Mouse (Mus musculus) B cell, adult 2 months (primary cell): ENCODE data around the gene Irf2.
"Not testable (repeated sequence)": the region's sequence is repeated elsewhere in the genome, so short reads cannot be mapped to it uniquely, and the experiment has no call there.

Experiments used
- DNase-seq, 2 experiments: peaks; one replicate each; pipeline ENCODE4 v3.0.0; 2022

Gene Irf2

DNA sequence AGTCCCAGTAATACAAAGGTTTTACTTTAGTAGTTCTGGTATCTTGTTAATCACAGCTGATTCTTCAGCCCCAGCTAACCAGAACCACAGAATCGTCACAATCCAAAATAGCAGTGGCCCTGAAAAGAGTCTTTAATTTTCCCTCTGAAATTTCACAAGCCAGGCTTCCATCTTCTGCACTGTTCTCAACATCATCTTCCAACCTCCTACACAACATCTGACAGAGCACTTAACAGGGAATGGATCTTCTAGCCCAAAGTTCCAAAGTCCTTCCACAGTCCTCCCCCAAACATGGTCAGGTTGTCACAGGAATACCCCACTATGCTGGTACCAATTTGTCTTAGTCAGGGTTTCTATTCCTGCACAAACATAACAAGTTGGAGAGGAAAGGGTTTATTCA lies 9.9 kb upstream of the Irf2 start:
- DNase-seq = not testable (repeated sequence)

DNA sequence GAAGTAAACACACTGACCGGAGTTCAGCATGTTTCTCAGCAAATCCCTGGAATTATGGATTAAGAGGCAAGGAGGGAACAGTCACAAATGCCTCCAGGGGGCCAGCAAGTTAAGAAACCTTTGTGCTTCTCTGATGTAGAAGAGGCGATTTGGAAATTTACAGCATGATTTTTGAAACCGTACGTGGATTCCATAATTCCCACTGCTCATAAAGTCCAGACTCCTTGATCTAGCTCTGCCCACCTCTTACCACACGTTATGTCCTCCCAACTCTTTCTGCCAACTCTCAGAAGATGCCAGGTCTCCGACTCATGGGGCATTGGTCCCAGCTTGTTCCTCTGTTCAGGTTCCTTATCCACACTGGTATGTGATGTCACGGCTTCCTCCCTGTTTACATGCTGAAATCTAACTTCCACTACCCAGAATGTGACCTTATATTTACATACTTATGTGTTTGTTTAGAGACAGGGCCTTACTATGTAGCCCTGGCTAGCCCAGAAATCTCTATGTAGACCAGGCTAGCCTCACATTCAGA lies 7.1 kb upstream of the Irf2 start:
- no peak for DNase-seq

DNA sequence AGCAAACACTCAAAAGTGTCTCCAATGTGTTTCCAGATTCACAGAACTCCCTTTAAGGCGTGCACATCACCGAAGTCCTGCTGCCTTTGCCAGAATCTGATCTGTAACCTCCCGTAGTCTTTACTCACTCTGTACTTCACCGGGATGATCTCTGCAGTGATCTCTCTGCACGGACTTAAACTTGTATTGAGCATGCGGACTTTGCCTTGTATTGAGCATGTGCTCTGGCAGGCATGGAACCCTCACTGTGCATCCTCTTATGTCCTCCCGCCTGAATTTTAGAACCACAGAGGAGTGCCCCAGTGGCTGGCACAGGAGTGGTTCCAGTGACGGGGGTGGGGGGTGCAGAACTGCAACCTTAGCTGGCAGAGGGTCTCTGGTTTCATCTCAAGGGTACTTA lies 5.9 kb upstream of the Irf2 start:
- no peak for DNase-seq

DNA sequence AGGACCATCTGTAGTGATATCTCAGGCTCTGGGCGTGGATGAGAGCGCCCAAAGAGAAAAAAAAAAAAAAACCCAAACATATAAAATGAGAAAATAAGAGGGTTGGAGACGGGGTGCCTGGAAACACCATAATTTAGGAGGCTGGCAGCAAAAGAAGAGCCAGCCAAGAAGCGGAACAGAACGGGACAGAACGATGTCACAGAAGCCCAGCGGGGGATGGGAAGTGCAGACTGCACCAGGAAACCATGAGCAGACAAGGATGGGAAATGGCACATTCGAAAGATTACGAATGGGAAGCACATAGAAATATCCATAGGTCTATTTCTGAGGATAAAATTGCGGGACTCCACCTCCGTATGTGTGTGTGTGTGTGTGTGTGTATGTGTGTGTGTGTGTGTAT lies 4.0 kb upstream of the Irf2 start:
- no peak for DNase-seq

DNA sequence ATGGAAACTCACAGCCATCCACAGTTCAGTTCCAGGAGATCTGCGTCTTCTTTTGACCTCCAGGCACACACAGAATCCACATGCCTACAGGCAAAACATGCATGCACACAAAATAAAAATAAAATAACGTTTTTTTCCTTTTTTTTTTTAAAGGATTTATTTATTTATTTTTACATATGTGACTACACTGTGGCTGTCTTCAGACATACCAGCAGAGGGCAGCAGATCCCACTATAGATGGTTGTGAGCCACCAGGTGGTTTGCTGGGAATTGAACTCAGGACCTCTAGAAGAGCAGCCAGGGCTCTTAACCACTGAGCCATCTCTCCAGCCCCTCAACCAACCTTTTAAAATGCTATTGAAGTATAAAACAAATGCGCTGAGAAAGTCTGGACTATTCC lies 3.3 kb upstream of the Irf2 start:
- DNase-seq = peak; percentile 43 to 47

DNA sequence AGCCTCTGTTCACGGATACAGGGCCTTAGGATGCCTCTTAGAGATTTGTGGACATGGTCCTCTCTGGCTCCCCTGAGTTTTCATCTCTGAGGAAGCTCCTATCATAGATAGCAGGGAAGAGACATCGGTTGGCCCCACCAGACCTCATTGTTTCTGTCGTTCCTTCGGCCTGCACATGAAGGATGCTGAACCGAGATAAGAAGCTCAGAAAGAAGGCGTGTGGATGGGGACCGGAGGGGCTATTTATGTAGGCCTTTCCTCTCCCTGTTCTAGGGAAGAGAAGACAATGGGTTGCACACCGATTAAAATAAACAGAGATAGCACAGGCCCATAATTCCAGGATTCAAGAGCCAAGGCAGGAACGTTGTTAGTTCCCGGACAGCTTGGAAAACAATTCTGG lies 2.1 kb upstream of the Irf2 start:
- no peak for DNase-seq

DNA sequence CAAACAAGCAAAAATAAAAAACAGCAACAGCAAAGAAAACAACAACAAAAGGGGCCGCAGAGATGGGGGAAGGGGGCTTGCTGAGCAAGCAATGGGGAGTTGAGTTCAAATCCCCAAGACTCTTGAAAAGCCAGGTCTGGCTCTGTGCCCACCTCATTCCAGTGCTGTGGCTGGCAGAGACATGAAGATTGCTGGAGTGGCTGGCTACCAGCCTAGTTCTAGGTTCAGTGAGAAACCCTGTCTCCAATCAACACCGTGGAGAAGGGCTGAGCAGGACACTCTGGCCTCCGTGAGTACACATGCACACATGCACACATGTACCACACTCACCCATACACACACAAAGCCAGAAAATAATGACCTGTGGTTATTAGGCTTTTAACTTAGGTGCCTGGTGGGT lies 1.6 kb upstream of the Irf2 start:
- DNase-seq = no peak

DNA sequence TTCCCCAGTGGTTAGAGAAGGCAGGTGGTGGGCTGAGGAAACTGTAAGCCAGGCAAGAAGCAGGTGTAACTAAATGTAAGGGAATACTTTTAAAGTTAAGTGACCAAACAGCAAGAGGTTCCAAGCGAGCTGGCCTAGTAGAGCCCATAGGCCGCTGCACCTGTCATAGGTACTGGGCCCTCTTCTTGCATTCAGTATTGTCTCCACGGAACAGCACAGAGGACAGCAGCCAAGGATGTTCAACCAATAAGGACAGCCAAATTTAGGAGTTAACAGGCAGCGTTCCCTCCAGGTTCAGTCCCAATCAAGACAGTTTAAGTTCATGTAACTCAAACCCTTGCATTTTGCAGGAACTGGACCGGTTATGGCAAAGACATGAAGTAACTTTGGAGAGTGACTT lies 931 bp upstream of the Irf2 start:
- peak in 1 of 2 experiments; percentile 22 for DNase-seq

DNA sequence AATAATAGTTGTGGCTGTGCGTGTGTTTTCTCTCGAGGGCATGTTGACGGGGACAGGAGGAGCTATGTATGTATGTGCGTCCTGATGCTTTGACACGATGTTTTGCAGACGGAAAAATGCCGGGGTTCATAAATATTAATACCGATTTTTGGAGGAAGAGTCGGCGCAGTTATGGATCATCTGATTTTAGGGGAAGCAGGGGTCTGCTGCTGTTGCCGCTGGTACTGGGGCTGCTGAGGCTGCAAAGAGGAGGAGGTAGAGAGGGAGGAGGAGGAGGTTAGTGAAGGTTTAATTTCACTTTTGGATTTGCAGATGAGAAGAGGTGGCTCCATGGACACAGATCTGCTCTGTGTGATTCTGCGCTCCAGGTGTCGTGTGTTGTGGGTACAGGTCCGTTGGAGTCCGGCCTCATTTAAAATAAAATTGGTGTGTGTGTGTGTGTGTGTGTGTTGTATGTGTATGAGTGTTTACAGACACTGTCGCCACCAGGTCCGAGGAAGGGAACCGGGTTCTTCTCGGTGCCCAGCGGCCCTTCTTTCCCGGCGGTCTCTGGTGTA lies 502 bp downstream of the Irf2 start:
- peak; percentile 58 to 65 for DNase-seq

DNA sequence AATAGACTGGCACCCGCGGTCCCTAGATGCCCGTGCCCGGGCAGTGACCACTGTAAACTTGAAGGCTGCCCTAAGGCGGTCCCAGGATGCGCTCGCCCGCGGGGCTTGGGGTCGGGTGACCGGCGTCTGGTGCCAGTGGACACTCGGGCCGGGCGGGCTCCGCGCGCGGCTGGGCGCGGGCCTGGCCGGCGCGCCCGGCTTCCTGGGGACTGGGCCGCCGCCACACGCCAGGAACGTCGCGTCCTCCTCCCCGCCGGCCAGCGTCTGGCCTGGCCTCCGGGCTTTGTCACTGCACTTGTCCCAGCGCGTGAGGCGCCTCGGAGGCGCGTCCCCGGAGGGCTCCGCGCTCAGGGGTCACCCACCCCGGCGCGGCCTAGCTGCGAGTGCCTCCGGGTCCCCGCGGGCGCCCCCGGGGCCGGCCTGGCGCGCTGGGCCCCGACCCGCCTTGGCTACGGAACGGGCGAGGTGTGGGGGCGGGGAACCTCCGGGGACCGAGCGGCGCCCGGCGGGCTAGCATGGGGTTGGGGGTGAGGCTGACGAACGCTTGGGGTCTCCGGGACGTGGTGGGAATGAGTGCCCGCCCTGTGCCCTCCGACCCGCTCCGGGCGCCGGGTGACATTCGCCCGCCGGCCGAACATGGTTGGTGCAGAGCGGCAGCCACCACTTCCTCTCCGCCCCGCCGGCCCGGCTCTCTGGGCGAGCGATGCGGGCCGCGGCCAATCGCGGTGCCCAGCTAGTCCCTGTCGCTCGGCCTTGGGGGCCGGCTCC lies 1.2 kb downstream of the Irf2 start:
- peak; percentile 75 to 79 for DNase-seq

DNA sequence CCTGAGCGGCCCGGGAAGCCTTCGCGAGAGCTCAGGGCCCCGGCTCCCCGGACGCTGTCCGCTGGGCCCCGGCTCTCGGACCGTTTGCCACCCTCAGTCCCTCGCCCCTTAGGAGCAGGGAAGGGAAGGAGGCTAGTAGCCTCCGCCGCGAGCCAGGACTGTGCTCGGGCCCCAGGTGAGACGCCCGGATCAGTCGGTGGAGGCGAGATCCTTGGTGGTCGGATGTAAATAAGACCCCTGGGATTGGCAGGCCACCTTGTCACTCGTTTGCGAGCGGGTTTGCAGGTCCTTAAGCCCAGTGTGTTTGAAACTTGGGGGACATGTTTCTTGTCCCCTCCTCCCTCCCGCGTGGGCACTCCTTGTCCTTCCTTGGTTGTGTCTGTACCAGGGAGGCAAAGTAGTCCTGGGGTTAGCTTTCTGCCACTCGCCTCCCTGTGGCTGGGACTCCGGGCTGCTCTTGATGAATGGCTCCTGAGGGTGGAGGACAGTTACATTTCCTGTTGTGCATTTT lies 1.8 kb downstream of the Irf2 start:
- DNase-seq = peak in 1 of 2 experiments; percentile 54

DNA sequence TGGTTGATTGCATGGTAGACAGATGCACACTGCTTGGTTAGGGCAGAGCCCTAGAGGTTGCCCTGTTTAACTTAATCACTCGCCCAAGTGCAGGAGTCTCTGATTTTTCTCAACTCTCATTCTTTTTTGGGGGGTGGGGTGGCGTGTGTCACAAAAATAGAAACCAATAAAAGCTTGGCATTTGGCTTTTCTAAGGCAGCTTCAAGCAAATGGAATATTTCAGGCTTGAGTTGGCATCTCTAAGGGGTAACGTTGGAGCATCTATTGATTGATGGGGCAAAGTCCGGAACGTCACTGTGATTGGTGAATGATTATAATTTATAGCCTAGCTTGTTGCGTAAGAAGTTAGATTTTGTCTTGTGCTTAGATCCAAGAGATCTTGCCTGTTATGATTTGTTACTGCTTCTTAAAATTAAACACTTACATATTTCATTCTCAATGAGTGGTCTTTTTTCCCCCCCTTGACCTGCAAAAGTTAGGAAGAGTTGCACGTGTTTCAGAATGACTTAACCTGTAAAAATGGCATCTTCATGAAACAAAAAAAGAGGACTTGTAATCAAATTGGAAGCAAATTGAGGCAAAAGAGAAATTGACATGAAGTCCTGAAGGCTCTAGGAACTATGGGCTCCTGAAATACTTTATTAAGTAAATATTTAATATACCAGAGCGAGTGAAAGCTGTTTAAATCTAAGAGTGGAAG lies 2.6 kb downstream of the Irf2 start:
- no peak for DNase-seq

DNA sequence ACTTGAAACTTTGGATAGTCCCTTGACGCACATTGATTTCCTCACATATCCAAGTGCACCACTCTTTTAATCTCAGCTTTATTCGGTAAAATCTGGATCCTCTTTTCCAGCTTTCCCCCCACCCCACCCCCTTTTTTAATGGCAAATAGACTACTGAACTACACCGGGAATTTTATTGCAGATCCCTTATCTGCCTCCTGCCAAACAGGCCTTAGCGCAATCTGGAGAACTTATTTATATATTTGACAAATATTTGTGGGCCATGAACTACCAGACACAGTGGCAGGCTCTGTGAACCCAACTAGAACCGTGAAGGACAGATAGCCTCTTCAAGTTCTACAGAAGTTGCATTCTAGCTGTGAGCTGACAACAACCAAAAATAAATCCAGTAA lies 3.2 kb downstream of the Irf2 start:
- no peak for DNase-seq

DNA sequence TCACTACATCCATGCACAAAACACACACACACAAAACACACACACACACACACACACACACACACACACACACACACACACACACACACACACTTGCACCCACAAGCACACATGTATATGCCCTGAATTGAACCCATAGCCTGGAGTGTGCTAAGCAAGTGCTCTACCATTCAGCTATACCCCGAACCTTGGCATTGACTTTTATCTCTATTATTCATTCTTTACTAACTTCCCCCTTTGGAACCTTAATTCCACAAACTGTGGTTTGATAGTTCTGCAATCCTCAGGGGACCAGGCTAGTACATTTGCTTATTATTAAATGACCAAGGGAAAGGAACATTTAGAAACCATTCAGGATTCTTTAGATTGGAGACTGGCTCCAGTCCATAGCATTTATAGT lies 5.9 kb downstream of the Irf2 start:
- DNase-seq = no peak

DNA sequence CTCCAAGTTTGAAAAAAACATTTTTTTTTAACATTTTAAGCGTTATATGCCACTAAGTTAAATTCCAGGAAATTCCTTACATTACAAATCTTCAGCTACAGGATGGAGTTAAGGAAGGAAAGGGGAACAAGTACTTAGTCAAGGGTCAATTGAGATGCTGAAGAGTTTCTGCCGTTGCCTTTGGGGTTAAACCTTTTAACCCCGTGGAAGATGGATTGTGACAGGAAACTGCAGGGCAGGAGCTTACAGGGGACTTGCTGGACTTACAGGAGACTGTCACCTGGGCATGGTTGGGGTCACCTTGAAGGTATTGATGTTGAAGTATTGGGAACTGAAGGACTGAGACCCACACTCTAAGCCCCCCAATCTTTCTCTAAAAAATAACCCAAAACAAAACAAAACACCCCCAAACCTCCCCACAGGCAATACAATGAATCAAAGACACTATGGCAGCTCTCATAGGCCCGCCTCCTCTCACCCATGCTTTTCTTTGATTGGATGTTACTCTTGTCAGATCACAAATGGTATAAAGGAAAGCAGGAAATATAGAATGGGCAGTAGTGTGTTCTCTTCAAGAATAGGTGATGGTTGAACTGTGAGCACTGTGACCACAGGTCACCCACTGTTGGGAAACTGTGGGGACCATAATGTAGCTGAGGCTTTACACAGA lies 7.9 kb downstream of the Irf2 start:
- peak; percentile 50 to 55 for DNase-seq

DNA sequence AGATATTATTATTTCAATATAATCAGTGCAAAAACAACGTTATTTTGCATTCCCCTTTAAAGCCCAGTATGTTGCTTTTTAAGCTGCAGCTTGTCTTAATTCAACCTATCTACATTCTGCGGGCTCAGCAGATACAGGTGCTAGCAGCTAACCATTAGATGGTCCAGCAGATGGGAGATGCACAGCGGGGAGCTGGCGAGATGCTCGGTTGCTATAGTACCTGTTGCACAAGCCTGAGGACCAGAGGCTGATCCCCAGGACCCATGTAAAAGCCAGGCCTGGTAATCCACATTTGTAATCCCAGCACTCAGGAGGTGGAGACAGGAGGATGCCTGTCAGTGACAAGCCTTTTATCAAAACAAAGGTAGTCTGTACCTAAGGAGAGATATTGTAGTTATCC lies 10.5 kb downstream of the Irf2 start:
- DNase-seq = no peak

DNA sequence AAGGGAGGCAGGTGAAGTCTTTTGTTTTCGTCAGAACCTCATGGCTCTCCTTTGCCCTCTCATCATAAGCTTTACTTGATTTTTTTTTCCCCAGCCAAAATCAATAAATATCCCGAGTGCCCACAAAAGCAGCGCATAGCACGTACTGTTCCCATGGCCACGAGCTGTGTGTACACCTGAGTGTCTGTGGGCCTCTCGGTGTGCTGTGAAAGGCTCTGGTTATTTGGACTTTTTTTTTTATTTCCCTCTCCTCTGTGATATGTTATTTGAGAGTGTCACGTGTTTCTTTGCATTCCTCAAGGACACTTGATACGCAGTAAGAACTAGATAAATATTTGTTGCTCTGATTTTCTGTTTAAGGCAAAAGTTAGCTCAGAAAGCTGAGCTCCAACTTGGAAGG lies 11.0 kb downstream of the Irf2 start:
- DNase-seq = no peak

DNA sequence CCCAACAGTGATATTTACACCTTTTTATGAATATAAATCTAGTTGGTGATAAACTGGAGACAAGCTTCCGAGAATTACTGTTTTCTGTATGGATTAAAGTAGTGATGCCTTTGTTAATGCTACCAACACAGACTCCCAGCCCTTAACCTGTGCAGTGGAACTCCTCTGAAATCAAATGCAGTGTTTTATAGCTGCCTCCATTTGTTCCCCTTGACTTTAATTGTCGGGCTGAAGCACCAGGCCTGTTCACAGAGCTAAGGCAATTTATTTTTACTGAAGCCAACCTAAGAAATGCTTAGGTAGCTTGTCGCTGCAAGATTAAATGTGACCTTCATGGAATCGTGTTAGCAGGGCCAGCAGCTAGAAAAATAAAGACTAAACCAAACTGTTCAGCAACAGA lies 11.6 kb downstream of the Irf2 start:
- no peak for DNase-seq

DNA sequence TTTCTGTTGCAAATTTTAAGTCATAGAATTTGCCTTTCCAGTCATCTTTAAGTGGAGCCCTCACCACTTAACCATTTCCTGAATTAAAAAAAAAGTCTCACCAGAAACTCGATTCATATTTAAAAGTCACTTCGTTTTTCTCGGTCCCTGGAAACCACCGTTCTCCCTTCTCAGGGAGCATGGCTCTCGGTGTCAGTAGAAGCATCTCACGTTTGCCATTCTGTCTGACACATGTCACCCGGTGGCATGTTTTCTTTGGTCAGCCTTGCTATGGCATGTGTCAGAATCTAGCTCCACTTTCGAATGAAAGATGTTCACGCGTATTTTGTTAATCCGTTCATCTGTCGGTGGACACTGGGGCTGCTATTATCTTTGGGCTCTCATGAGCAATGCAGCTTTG lies 13.5 kb downstream of the Irf2 start:
- no peak for DNase-seq

DNA sequence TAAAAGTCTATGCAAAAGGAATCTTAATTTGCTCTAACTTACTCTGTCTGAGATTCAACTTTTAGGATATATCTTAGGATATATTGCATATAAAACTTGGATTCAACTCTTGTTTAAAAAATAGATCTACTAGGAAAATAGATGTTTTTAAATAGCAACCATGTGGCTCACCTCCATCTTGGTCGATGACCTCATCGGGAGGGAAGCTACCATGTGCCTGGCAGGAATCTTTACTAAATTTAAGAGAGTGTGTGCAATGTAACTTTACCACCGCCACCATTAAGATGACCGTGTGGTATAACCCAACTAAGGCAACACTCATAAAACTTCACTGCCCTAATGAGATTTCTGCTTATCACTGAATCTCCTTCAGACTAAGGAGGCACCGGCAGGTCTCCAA lies 14.8 kb downstream of the Irf2 start:
- DNase-seq = no peak

DNA sequence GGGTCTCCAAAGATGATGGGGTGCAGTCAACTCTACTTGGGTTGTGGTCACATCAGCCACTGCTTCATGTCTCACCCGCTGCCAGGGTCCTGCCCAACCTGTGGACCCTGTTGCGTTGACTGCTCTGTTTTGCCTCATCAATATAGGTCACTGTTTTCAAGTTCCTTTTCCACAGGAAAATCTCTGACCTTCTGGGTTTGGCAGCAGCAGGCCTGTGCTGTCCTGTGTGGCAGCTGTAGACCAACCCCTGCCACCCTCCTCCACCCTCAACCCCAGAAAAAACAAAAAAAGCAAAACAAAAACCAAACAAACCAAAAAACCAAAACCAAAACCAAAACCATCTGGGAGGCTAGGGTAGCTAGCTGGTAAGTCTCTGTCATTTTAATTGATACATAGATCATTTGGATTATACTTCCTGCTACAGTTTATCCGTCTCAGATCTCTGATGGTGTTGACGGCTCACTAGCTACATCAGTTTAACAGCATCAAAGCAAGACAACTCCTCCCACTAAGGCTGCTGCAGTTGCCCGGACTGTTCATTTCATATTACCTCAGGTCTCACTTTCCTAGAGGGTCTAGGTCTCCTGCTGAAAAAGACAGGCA lies 16.3 kb downstream of the Irf2 start:
- DNase-seq = no peak

DNA sequence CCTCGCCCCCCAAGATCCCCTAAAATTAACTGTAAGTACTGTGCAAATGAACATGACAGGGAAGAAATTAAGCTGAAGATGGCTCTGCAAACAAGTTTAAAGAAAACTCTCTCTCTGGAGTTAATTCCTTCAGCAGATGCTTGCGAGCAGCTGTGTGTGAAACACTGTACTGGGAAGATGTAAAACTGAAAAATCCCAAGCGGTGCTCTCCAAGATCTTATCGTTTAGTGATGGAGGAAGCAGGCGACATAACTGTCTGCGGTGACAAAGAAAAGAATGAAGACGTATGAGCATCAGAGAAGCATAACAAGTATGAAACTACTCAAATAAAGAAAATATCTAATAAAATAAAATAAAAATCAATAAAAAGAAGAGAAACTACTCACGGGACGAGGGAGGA lies 18.1 kb downstream of the Irf2 start:
- DNase-seq = no peak

DNA sequence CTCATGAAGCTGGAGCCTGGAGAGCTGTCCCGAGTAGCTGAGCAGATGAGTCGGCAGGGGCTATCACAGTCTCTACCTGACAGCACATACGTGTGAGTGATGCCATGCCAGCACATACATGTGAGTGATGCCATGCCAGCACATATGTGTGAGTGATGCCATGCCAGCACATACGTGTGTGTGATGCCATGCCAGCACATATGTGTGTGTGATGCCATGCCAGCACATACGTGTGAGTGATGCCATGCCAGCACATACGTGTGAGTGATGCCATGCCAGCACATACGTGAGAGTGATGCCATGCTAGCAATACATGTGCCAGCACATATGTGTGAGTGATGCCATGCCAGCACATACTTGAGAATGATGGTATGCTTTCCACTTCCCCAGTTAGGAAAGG lies 18.6 kb downstream of the Irf2 start:
- DNase-seq = no peak
